Mouse (Mus musculus): ENCODE data around the gene Tgfb1i1. TPM values are rescaled to one million over a fixed set of nuclear protein-coding genes. Genes with fewer than 3 reads are reported as not detected.

Gene Tgfb1i1
- polyA plus RNA-seq, 1 experiment from 2014 or later = 98.6 TPM

DNA sequence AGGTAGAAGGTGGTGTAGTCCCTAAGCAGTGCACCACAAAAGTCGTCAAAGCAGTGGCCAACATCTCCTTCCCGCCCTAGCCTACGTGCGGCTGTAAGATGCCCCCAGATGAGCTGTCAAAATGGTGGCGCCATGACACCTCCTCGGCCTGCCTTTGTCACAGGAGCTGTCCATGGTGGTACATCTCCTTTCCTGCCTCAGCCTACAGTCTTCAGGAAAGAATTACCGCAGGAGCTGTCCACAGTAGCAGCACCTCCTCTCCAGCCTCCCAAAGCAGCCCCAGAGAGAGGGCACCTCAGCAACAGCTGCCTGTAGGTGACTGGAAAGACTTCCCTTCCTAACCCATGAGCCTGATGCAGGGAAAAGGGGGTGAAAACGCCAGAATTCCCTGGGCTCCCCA lies 14.9 kb upstream of the Tgfb1i1 start:
- no peak for ATAC-seq
- in situ Hi-C loops (cut with MboI; ENCODE audit: low pct_unique_long_range_greater_than_20kb) = no loop called here
- POLR2A ChIA-PET = no interaction called here

DNA sequence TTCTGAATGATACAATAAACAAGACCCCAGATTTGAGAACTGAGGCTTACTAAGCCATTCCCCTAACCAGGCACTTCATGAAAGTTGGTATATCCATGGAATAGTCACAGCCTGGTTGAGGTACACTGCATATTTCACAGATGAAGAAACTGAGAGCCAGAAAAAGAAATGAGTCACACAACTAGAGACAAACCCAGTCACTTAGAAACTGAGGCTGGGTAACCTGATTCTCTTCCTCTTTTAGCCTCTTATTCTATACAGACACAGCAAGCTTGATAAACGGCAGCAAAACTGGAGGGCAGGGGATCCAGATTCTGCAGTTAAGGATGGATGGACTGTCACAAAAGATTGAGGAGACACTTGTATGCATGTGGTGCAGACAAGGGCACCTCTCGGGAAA lies 11.8 kb upstream of the Tgfb1i1 start:
- ChIA-PET POLR2A (no interaction called here), CTCF (no interaction called here)
- DNase-seq (ENCODE audit: low read depth, low spot score) = no peak
- no peaks in the 10 kb centered on the region for H3K27me3 ChIP-seq
- no peak for TF ChIP-seq CTCF (IDR thresholded peaks at IDR 0.05)
- in situ Hi-C loops (cut with MboI; ENCODE audit: low pct_unique_long_range_greater_than_20kb) = no loop called here
- no peak for ATAC-seq

More for the DNA sequence above, 14.9 kb upstream of the Tgfb1i1 start:
- CTCF ChIA-PET = no interaction called here
- no peak for TF ChIP-seq CTCF (IDR thresholded peaks at IDR 0.05)
- DNase-seq (ENCODE audit: low read depth, low spot score) = no peak
- no peaks in the 10 kb centered on the region for H3K27me3 ChIP-seq

DNA sequence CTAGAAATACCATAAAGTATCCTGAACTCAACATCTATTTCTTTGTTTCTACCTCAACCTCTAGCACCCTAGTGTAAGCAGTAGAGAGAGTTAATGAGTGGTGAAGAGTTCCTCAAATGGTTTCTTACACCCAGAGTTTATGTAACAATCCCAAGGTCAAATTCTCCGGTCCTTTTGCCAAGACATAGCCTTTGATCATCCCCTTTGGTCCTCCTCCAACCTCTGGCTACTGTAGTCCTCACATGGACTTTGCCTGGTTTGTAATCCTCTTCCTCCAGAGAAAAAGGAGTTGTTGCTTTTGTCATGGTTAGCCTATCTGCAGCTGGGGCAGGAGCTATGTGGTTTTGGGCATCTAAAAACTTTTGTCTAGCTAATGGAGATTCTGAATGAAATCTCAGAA lies 11.1 kb upstream of the Tgfb1i1 start:
- CTCF ChIA-PET = interaction anchor here (2.2 kb wide), 1 partner anchor 10 kb away, joined by 6 read pairs; no protein-coding TSS in a partner anchor

DNA sequence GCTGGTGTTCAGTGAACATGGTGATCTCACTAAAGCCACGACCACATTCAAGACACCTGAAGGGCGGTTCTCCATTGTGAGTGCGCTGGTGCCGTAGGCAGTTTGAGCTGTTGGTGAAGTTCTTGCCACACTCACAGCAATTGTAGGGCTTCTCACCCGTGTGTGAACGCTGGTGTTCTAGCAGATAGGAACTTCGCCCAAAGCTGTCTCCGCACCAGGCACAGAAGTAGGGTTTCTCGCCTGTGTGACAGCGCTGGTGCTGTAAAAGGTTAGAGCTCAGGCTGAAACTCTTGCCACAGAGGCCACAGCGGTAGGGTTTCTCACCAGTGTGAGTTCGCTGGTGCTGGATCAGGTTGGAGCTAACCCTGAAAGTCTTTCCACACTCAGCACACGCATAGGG lies 10.2 kb upstream of the Tgfb1i1 start:
- DNase-seq (ENCODE audit: low read depth, low spot score) (no peak), ATAC-seq (no peak)
- no peaks in the 10 kb centered on the region for H3K27me3 ChIP-seq
- POLR2A ChIA-PET = interaction anchor here (2.8 kb wide), 1 partner anchor 10 kb away, joined by 13 read pairs; the partner anchor contains the start of gene Tgfb1i1
- no peak for TF ChIP-seq CTCF (IDR thresholded peaks at IDR 0.05)
- in situ Hi-C loops (cut with MboI; ENCODE audit: low pct_unique_long_range_greater_than_20kb) = no loop called here
- CTCF ChIA-PET = interaction anchor here (1.0 to 2.2 kb wide), 5 partner anchors 11 to 108 kb away, joined by 3 to 6 read pairs (median 3); no protein-coding TSS in a partner anchor

More for the DNA sequence above, 11.1 kb upstream of the Tgfb1i1 start:
- POLR2A ChIA-PET = interaction anchor here (0.7 kb wide), 1 partner anchor 26 kb away, joined by 5 read pairs; no protein-coding TSS in a partner anchor
- no peak for ATAC-seq
- H3K27me3 ChIP-seq = no peaks in the 10 kb centered on the region
- in situ Hi-C loops (cut with MboI; ENCODE audit: low pct_unique_long_range_greater_than_20kb) = no loop called here
- DNase-seq (ENCODE audit: low read depth, low spot score) = no peak
- TF ChIP-seq CTCF (IDR thresholded peaks at IDR 0.05) = no peak

DNA sequence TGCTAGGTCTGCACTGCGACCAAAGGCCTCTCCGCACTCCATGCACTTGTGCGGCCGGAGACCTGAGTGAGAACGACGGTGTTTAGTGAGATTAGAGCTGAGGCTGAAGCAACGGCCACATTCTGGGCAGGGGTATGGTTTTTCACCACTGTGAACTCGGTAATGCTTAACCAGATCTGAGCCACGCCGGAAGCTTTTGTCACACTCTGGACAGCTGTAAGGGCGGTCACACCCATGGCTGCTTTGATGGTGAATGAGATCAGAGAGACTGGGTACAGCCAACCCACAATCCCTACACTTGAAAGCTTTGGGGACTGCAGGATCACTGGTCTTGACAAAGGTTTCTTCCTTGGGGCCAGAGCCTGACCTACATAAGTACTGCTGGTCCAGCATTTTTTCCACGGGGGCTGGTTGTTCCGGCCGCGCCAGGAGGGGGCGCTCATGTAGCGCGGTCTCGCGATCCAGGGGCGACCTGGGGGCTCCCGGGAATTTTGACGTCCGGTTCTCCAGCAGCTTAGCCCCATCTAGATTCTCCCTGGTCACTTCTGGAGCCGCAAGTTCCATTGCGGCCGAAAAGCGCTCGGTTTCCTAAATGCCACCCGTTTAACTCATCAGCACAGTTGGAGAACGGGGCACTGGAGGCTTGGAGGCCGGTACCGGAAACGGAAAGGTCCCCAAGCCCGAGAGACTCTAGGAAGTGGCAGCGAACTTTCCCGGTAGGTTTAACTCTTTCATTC lies 9.6 kb upstream of the Tgfb1i1 start, which contains the start of gene Armc5:
Gene Armc5 (plus strand): TSS at position 487 of the 737 bp plus-strand sequence.
- no peaks in the 10 kb centered on the region for H3K27me3 ChIP-seq
- no peak for TF ChIP-seq CTCF (IDR thresholded peaks at IDR 0.05)
- peak; percentile 23 for ATAC-seq
- DNase-seq (ENCODE audit: low read depth, low spot score) = peak; percentile 27
- POLR2A ChIA-PET = interaction anchor here (0.9 to 2.8 kb wide), 2 partner anchors 10 to 11 kb away, joined by 3 to 13 read pairs; partner anchors contain the start of gene Tgfb1i1
- CTCF ChIA-PET = interaction anchor here (1.0 to 2.2 kb wide), 6 partner anchors 10 to 107 kb away, joined by 3 to 6 read pairs (median 3); partner anchors contain the start of gene Tgfb1i1
- in situ Hi-C loops (cut with MboI; ENCODE audit: low pct_unique_long_range_greater_than_20kb) = no loop called here

DNA sequence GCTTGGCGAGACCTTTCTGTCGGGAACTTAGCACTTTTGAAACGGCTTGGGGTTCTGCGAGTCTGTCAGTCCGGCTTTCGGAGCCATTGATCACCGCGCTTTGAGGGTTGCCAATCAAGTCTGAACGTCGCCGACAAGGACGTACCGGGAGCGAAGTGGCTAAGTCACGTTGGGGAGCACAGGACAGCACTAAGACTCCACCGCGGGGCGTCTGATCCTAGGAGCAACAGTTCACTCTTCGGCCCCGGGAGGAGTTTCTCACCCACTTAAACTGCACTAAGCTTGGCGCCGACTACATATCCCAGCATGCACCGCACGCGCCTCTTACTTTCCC lies 9.1 kb upstream of the Tgfb1i1 start:
- in situ Hi-C loops (cut with MboI; ENCODE audit: low pct_unique_long_range_greater_than_20kb) = no loop called here
- H3K27me3 ChIP-seq = no peaks in the 10 kb centered on the region
- DNase-seq (ENCODE audit: low read depth, low spot score) (no peak), ATAC-seq (no peak)
- CTCF ChIA-PET = interaction anchor here (1.0 to 2.2 kb wide), 6 partner anchors 10 to 106 kb away, joined by 3 to 6 read pairs (median 3); partner anchors contain the start of gene Tgfb1i1
- TF ChIP-seq CTCF (IDR thresholded peaks at IDR 0.05) = no peak
- POLR2A ChIA-PET = interaction anchor here (0.9 to 2.8 kb wide), 2 partner anchors 9 to 11 kb away, joined by 3 to 13 read pairs; partner anchors contain the start of gene Tgfb1i1

DNA sequence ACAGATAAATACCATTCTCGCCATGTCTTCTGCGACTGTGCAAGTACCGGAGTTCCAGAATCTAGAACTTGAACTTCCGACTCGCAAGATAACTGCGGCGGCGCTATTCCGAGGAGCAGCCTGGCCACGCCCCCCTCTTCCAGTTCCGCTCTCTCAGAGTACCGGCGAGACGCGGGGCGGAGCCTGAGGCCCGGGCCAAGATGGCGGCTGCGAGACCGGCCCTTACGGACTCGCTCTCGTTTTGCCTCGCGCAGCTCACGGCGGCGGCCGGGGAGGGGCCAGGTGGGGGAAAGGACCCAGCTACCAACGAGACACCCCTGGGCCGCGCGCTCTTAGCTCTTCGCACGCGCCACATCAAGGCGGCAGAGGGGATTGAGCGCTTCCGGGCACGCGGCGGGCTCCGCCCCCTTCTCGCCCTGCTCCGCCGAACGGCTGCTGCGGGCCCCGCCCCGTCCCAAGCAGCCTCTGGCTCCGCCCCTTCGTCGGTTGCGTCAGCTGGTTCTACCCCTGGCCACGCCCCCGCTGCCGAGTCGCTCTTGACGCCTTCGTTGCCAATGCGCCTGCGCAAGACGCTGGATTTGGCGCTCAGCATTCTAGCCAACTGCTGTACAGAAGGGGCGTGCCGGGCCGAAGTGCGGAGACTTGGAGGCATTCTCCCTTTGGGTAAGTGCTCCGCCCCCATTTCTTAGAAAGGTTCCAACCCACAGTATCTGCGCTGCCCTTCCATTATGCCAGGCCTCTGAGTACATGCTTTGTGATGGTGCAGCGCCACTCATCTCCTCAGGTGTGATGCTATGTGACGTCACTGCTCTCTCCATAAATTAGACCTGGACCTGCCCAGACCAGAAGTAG lies 8.5 kb upstream of the Tgfb1i1 start, which contains the start of gene 9130023H24Rik:
Gene 9130023H24Rik (minus strand): TSS at position 105 of the 852 bp plus-strand sequence.
- CTCF ChIA-PET = interaction anchor here (1.0 to 1.6 kb wide), 4 partner anchors 9 to 456 kb away, joined by 3 read pairs; partner anchors contain the start of gene Tgfb1i1
- no peaks in the 10 kb centered on the region for H3K27me3 ChIP-seq
- in situ Hi-C loops (cut with MboI; ENCODE audit: low pct_unique_long_range_greater_than_20kb) = no loop called here
- POLR2A ChIA-PET = interaction anchor here (0.8 to 2.8 kb wide), 3 partner anchors 8 to 14 kb away, joined by 3 to 13 read pairs (median 3); partner anchors contain the start of gene Tgfb1i1
- ATAC-seq = peak; percentile 88
- no peak for TF ChIP-seq CTCF (IDR thresholded peaks at IDR 0.05)
- DNase-seq (ENCODE audit: low read depth, low spot score) = peak; percentile 98

DNA sequence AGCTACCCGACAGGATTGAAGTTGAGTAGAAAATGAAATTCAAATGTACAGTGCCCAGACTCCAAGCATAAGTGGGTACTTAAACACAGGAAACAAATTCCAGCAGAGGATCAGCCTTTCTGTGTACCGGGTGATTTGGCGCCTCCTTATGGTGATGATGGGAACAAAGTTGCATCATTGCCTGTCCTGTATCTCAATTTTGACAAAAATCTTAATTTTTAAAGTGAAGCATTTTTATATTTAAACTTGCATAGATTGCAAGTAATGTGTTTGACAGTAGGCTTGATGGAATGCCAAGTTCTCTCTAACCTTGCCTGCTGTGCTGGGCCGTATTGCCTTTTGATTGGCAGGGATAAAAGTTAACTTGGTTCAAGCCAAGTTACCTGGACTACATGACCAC lies 7.6 kb upstream of the Tgfb1i1 start:
- DNase-seq (ENCODE audit: low read depth, low spot score) (no peak), ATAC-seq (no peak)
- POLR2A ChIA-PET = interaction anchor here (2.8 kb wide), 1 partner anchor 8 kb away, joined by 13 read pairs; the partner anchor contains the start of gene Tgfb1i1
- H3K27me3 ChIP-seq = no peaks in the 10 kb centered on the region
- in situ Hi-C loops (cut with MboI; ENCODE audit: low pct_unique_long_range_greater_than_20kb) = no loop called here
- TF ChIP-seq CTCF (IDR thresholded peaks at IDR 0.05) = no peak
- CTCF ChIA-PET = interaction anchor here (1.0 to 1.4 kb wide), 2 partner anchors 32 to 455 kb away, joined by 3 read pairs; no protein-coding TSS in a partner anchor

DNA sequence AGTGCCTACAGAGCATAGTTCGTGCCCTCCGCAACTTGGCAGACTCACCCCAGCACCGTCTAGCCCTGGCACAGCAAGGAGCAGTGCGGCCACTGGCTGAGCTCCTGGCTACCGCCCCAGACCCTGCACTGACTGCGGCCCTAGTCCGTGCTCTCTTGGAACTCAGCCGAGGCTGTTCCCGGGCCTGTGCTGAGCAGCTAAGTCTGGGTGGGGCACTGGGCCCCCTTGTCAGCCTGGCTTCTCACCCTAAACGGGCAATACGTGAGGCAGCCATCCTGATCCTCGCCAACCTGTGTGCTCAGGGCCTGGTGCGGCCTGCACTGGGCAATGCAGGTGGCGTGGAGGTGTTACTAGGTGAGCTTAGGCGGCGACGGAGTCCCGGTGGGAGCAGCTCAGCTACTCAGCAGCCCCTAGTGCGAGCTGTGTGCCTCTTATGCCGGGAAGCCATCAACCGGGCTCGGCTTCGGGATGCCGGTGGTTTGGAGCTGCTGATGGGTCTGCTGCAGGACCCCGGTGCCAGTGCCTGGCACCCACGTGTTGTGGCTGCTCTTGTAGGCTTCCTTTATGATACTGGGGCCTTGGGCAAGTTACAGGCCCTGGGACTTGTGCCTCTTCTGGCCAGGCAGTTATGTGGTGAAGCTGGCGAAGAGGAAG lies 6.4 kb upstream of the Tgfb1i1 start:
- ATAC-seq (no peak), DNase-seq (ENCODE audit: low read depth, low spot score) (no peak)
- no peaks in the 10 kb centered on the region for H3K27me3 ChIP-seq
- POLR2A ChIA-PET = interaction anchor here (1.1 kb wide), 2 partner anchors 9 to 12 kb away, joined by 3 read pairs; no protein-coding TSS in a partner anchor
- in situ Hi-C loops (cut with MboI; ENCODE audit: low pct_unique_long_range_greater_than_20kb) = no loop called here
- CTCF ChIA-PET = no interaction called here
- TF ChIP-seq CTCF (IDR thresholded peaks at IDR 0.05) = no peak

DNA sequence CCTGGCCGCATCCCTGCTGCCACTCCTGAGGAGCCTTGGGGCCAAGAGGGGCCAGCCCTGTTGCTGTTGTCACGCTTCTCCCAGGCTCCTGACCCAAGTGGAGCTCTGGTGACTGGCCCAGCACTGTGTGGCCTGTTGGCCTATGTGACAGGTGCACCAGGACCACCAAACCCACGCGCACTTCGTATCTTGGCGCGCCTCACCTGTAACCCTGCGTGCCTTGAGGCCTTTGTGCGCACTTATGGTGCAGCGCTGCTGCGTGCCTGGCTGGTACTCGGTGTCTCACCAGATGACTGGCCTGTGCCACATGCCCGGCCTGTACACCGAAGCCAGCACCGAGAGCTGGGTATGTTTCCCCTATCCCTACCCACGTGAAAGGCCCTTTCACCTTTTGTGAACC lies 4.3 kb upstream of the Tgfb1i1 start:
- no peak for DNase-seq (ENCODE audit: low read depth, low spot score)
- ChIA-PET POLR2A (no interaction called here), CTCF (no interaction called here)
- ATAC-seq = no peak
- TF ChIP-seq CTCF (IDR thresholded peaks at IDR 0.05) = no peak
- H3K27me3 ChIP-seq = no peaks in the 10 kb centered on the region
- in situ Hi-C loops (cut with MboI; ENCODE audit: low pct_unique_long_range_greater_than_20kb) = no loop called here
